Mouse (Mus musculus): Measurements from ENCODE around the gene Vps16. TPM values are rescaled to one million over a fixed set of nuclear protein-coding genes. Genes with fewer than 3 reads are reported as not detected.

The Vps16 gene
- polyA plus RNA-seq, 1 experiment: 55.8 TPM

GRCm38 (mm10) chr2:130461287-130462071 is 37.3 kb downstream of the Vps16 start:
- no peak for TF ChIP-seq CTCF (IDR thresholded peaks at IDR 0.05; ENCODE audit: control insufficient read depth, insufficient read depth, insufficient replicate concordance, low read depth, low read length)
- no peak for TF ChIP-seq POLR2A (IDR thresholded peaks at IDR 0.05; ENCODE audit: control insufficient read depth, low read depth, low read length)
- H3K27ac ChIP-seq (ENCODE audit: control insufficient read depth, insufficient read depth, low read depth, low read length): no peak overlapping the region
- H3K4me3 ChIP-seq (ENCODE audit: control insufficient read depth, low read depth, low read length): no peak overlapping the region
- no peaks in the 10 kb centered on the region for H3K4me1 ChIP-seq (ENCODE audit: control insufficient read depth, insufficient read depth, low read length)
- no peaks in the 10 kb centered on the region for H3K36me3 ChIP-seq (ENCODE audit: control insufficient read depth, insufficient read depth, low read length)
- H3K27me3 ChIP-seq (ENCODE audit: control insufficient read depth, insufficient read depth, low read length): no peaks in the 10 kb centered on the region

- Histone ChIP-seq H3K4me3 (ENCODE audit: control insufficient read depth, low read depth, low read length) (no peak overlapping the region), H3K27ac (ENCODE audit: control insufficient read depth, insufficient read depth, low read depth, low read length) (no peak overlapping the region), H3K27me3 (ENCODE audit: control insufficient read depth, insufficient read depth, low read length) (no peaks in the 10 kb centered on the region), H3K36me3 (ENCODE audit: control insufficient read depth, insufficient read depth, low read length) (no peaks in the 10 kb centered on the region), H3K4me1 (ENCODE audit: control insufficient read depth, insufficient read depth, low read length) (no peaks in the 10 kb centered on the region; the same call in 1 of the 2 replicates)
- TF ChIP-seq CTCF (IDR thresholded peaks at IDR 0.05; ENCODE audit: control insufficient read depth, insufficient read depth, insufficient replicate concordance, low read depth, low read length) (no peak), POLR2A (IDR thresholded peaks at IDR 0.05; ENCODE audit: control insufficient read depth, low read depth, low read length) (no peak)
Observed at GRCm38 (mm10) chr2:130466438-130466837, 42.3 kb downstream of the Vps16 start.

GRCm38 (mm10) chr2:130469366-130469765 is 45.2 kb downstream of the Vps16 start:
- Histone ChIP-seq H3K4me1 (ENCODE audit: control insufficient read depth, insufficient read depth, low read length) (no peaks in the 10 kb centered on the region; the same call in 1 of the 2 replicates), H3K27me3 (ENCODE audit: control insufficient read depth, insufficient read depth, low read length) (no peaks in the 10 kb centered on the region), H3K36me3 (ENCODE audit: control insufficient read depth, insufficient read depth, low read length) (no peaks in the 10 kb centered on the region), H3K4me3 (ENCODE audit: control insufficient read depth, low read depth, low read length) (no peak overlapping the region), H3K27ac (ENCODE audit: control insufficient read depth, insufficient read depth, low read depth, low read length) (no peak overlapping the region)
- TF ChIP-seq CTCF (IDR thresholded peaks at IDR 0.05; ENCODE audit: control insufficient read depth, insufficient read depth, insufficient replicate concordance, low read depth, low read length): no peak
- no peak for TF ChIP-seq POLR2A (IDR thresholded peaks at IDR 0.05; ENCODE audit: control insufficient read depth, low read depth, low read length)

- no peaks in the 10 kb centered on the region for H3K27me3 ChIP-seq (ENCODE audit: control insufficient read depth, insufficient read depth, low read length)
- H3K27ac ChIP-seq (ENCODE audit: control insufficient read depth, insufficient read depth, low read depth, low read length): no peak overlapping the region
- H3K4me3 ChIP-seq (ENCODE audit: control insufficient read depth, low read depth, low read length): peak overlapping the region; percentile 70
- H3K4me1 ChIP-seq (ENCODE audit: control insufficient read depth, insufficient read depth, low read length): no peaks in the 10 kb centered on the region; the same call in 1 of the 2 replicates
- no peak for TF ChIP-seq POLR2A (IDR thresholded peaks at IDR 0.05; ENCODE audit: control insufficient read depth, low read depth, low read length)
- TF ChIP-seq CTCF (IDR thresholded peaks at IDR 0.05; ENCODE audit: control insufficient read depth, insufficient read depth, insufficient replicate concordance, low read depth, low read length): no peak
- no peaks in the 10 kb centered on the region for H3K36me3 ChIP-seq (ENCODE audit: control insufficient read depth, insufficient read depth, low read length)
Observed at GRCm38 (mm10) chr2:130469935-130470334, 45.8 kb downstream of the Vps16 start.

- H3K27me3 ChIP-seq (ENCODE audit: control insufficient read depth, insufficient read depth, low read length): no peaks in the 10 kb centered on the region
- TF ChIP-seq CTCF (IDR thresholded peaks at IDR 0.05; ENCODE audit: control insufficient read depth, insufficient read depth, insufficient replicate concordance, low read depth, low read length): no peak
- no peak for TF ChIP-seq POLR2A (IDR thresholded peaks at IDR 0.05; ENCODE audit: control insufficient read depth, low read depth, low read length)
- no peak overlapping the region for H3K4me3 ChIP-seq (ENCODE audit: control insufficient read depth, low read depth, low read length)
- H3K36me3 ChIP-seq (ENCODE audit: control insufficient read depth, insufficient read depth, low read length): no peaks in the 10 kb centered on the region
- no peak overlapping the region for H3K27ac ChIP-seq (ENCODE audit: control insufficient read depth, insufficient read depth, low read depth, low read length)
- no peaks in the 10 kb centered on the region; the same call in 1 of the 2 replicates for H3K4me1 ChIP-seq (ENCODE audit: control insufficient read depth, insufficient read depth, low read length)
Observed at GRCm38 (mm10) chr2:130472908-130473510, 48.9 kb downstream of the Vps16 start.

- no peaks in the 10 kb centered on the region; the same call in 1 of the 2 replicates for H3K4me1 ChIP-seq (ENCODE audit: control insufficient read depth, insufficient read depth, low read length)
- TF ChIP-seq CTCF (IDR thresholded peaks at IDR 0.05; ENCODE audit: control insufficient read depth, insufficient read depth, insufficient replicate concordance, low read depth, low read length) (no peak), POLR2A (IDR thresholded peaks at IDR 0.05; ENCODE audit: control insufficient read depth, low read depth, low read length) (no peak)
- no peak overlapping the region for H3K27ac ChIP-seq (ENCODE audit: control insufficient read depth, insufficient read depth, low read depth, low read length)
- H3K4me3 ChIP-seq (ENCODE audit: control insufficient read depth, low read depth, low read length): no peak overlapping the region
- no peaks in the 10 kb centered on the region for H3K27me3 ChIP-seq (ENCODE audit: control insufficient read depth, insufficient read depth, low read length)
- H3K36me3 ChIP-seq (ENCODE audit: control insufficient read depth, insufficient read depth, low read length): no peaks in the 10 kb centered on the region
Observed at GRCm38 (mm10) chr2:130475764-130476163, 51.6 kb downstream of the Vps16 start.

- no peak for TF ChIP-seq CTCF (IDR thresholded peaks at IDR 0.05; ENCODE audit: control insufficient read depth, insufficient read depth, insufficient replicate concordance, low read depth, low read length)
- no peak for TF ChIP-seq POLR2A (IDR thresholded peaks at IDR 0.05; ENCODE audit: control insufficient read depth, low read depth, low read length)
- no peak overlapping the region for H3K27ac ChIP-seq (ENCODE audit: control insufficient read depth, insufficient read depth, low read depth, low read length)
- no peaks in the 10 kb centered on the region for H3K36me3 ChIP-seq (ENCODE audit: control insufficient read depth, insufficient read depth, low read length)
- no peaks in the 10 kb centered on the region for H3K27me3 ChIP-seq (ENCODE audit: control insufficient read depth, insufficient read depth, low read length)
- no peak overlapping the region for H3K4me3 ChIP-seq (ENCODE audit: control insufficient read depth, low read depth, low read length)
- no peaks in the 10 kb centered on the region for H3K4me1 ChIP-seq (ENCODE audit: control insufficient read depth, insufficient read depth, low read length)
Observed at GRCm38 (mm10) chr2:130476666-130477297, 52.6 kb downstream of the Vps16 start.

Data from testis, adult 2 months (tissue).